In genomic region chr11:72998771-72999170, GRCm38 (mm10) we compare ENCODE assay signal across 8 mouse cellular contexts. TPM values are rescaled to one million over a fixed set of nuclear protein-coding genes. Genes with fewer than 3 reads are reported as not detected.
DNase-seq lines count a peak whose midpoint lies in the region; ATAC-seq lines count a peak whose summit lies in the region.

Gene P2rx1 (plus strand): TSS chr11:72999103.

- H3K4me1 ChIP-seq in liver, embryonic 16.5 days (ENCODE audit: control insufficient read depth, low read depth, low read length): peaks cover 3% of the 10 kb centered on the region
- no peaks in the 10 kb centered on the region for H3K4me1 ChIP-seq in hindbrain, embryonic 16.5 days (ENCODE audit: control insufficient read depth, insufficient read depth, low read depth, low read length)

- peak within 1 kb of the TSS; percentile 29 for H3K4me2 ChIP-seq in liver, embryonic 16.5 days (ENCODE audit: low read depth, low read length)
- no peak within 1 kb of the TSS for H3K4me2 ChIP-seq in hindbrain, embryonic 16.5 days (ENCODE audit: low read length)

- no peaks in the 10 kb centered on the region for H3K36me3 ChIP-seq in liver, embryonic 16.5 days (ENCODE audit: control insufficient read depth, insufficient read depth)
- H3K36me3 ChIP-seq in hindbrain, embryonic 16.5 days (ENCODE audit: control insufficient read depth, insufficient read depth, low read length): no peaks in the 10 kb centered on the region

- DNase-seq in kidney, adult 18-20 months: peak; percentile 25
- DNase-seq in kidney, adult 11 months: no peak
- DNase-seq in ZHBTc4 (ENCODE audit: low read depth, low spot score): peak; percentile 17
- DNase-seq in heart, postnatal 14 days: peak; percentile 19 to 42
- no peak for DNase-seq in right cerebral cortex, adult 2 months (ENCODE audit: low spot score in 2 of 2)
- DNase-seq in ovary, postnatal 10 days (ENCODE audit: low spot score): no peak

- H3K27ac ChIP-seq in liver, embryonic 16.5 days (ENCODE audit: low read length): no peak within 1 kb of the TSS
- H3K27ac ChIP-seq in hindbrain, embryonic 16.5 days (ENCODE audit: low read depth, low read length): no peak within 1 kb of the TSS

- H3K9me3 ChIP-seq in liver, embryonic 16.5 days (replicated peaks; ENCODE audit: control insufficient read depth, low read length): no peaks in the 10 kb centered on the region
- no peaks in the 10 kb centered on the region for H3K9me3 ChIP-seq in hindbrain, embryonic 16.5 days (ENCODE audit: control insufficient read depth, low read length)

- peak within 1 kb of the TSS; percentile 12; the same call in 1 of the 2 replicates for H3K9ac ChIP-seq in liver, embryonic 16.5 days (ENCODE audit: low read depth, low read length)
- H3K9ac ChIP-seq in hindbrain, embryonic 16.5 days (ENCODE audit: low read depth, low read length): no peak within 1 kb of the TSS

- H3K27me3 ChIP-seq in liver, embryonic 16.5 days (ENCODE audit: control insufficient read depth, insufficient read depth, low read depth, low read length): no peaks in the 10 kb centered on the region
- H3K27me3 ChIP-seq in hindbrain, embryonic 16.5 days (replicated peaks; ENCODE audit: control insufficient read depth, insufficient read depth, low read length): no peaks in the 10 kb centered on the region

- intact Hi-C loops in heart, postnatal 14 days (cut with DNase I): no loop called here

- peak within 1 kb of the TSS; percentile 36 for H3K4me3 ChIP-seq in liver, embryonic 16.5 days (ENCODE audit: low read depth, low read length)
- no peak within 1 kb of the TSS for H3K4me3 ChIP-seq in hindbrain, embryonic 16.5 days (ENCODE audit: low read length)

- ATAC-seq in liver, embryonic 16.5 days (ENCODE audit: low read depth): peak; percentile 64
- no peak for ATAC-seq in hindbrain, embryonic 16.5 days

- 9% methylated on average over 8 of the region's 8 CpGs for WGBS in liver, embryonic 16.5 days (ENCODE audit: insufficient replicate concordance)
- WGBS in hindbrain, embryonic 16.5 days: 63% methylated on average over 8 of the region's 8 CpGs

RNA-seq across cellular contexts. Expression of gene P2rx1, which starts in this region (rescaled TPM):
- total RNA-seq in heart, postnatal 14 days (2021): 1 to 10 TPM in 1 of 2 experiments, under 1 TPM in 1; 0.60 to 1.0 TPM
- polyA plus RNA-seq in liver, embryonic 16.5 days (2015; fragmentation: Nextera tagmentation; extraction: Ambion mirVana): 5.5 and 6.6 TPM in 2 replicates
- polyA plus RNA-seq in hindbrain, embryonic 16.5 days (2015; fragmentation: Nextera tagmentation; extraction: Ambion mirVana): 0.31 and 0.45 TPM in 2 replicates

Comparison
In these comparisons a context has a peak if more than half of its experiments do, and no peak if none do; other contexts are left out.
1. DNase-seq: peak in kidney, adult 18-20 months (single experiment), ZHBTc4 (single experiment) and heart, postnatal 14 days (2 of 2); none in kidney, adult 11 months (single experiment), right cerebral cortex, adult 2 months (0 of 2) and ovary, postnatal 10 days (single experiment).